Mouse (Mus musculus) intestine, embryonic 14.5 days (tissue): ENCODE data around the gene Cryzl2. TPM values are rescaled to one million over a fixed set of nuclear protein-coding genes. Genes with fewer than 3 reads are reported as not detected.

Experiments
- ATAC-seq: fragments of 200-750 bp; cut with Nextera tagmentation; replicated peaks from 2 replicates; pipeline ENCODE4 v1.8.0; 2017; ENCODE audit warnings: low read depth, moderate number of reproducible peaks, moderate TSS enrichment, moderate library complexity; ENCODE audit not compliant: low FRiP score, low TSS enrichment
- DNase-seq: peaks from one replicate; pipeline ENCODE4 v3.0.0-alpha.2; 2018; ENCODE audit warnings: low spot score
- H3K27ac ChIP-seq: fragments of 300-500 bp; sonication (generic); 2 replicates; pipeline ENCODE4 v1.5.1; 2014; ENCODE audit warnings: low read depth, mild to moderate bottlenecking, control low read depth
- H3K27me3 ChIP-seq: fragments of 300-500 bp; sonication (generic); replicated peaks from 2 replicates; pipeline ENCODE4 v1.6.1; 2014; ENCODE audit warnings: low read length, control low read depth; ENCODE audit not compliant: control insufficient read depth, insufficient read depth
- H3K36me3 ChIP-seq: fragments of 300-500 bp; sonication (generic); 2 replicates; pipeline ENCODE4 v1.6.1; 2014; ENCODE audit warnings: low read length, control low read depth; ENCODE audit not compliant: control insufficient read depth, insufficient read depth
- H3K4me1 ChIP-seq: fragments of 300-500 bp; sonication (generic); replicated peaks from 2 replicates; pipeline ENCODE4 v1.6.1; 2014; ENCODE audit warnings: low read length, control low read depth, mixed read lengths; ENCODE audit not compliant: control insufficient read depth, insufficient read depth
- H3K4me2 ChIP-seq: fragments of 300-500 bp; sonication (generic); 2 replicates; pipeline ENCODE4 v1.6.1; 2014; ENCODE audit warnings: low read length
- H3K4me3 ChIP-seq: fragments of 300-500 bp; sonication (generic); 2 replicates; pipeline ENCODE4 v1.5.1; 2014; ENCODE audit warnings: low read depth, low read length, control low read depth, mixed read lengths
- H3K9ac ChIP-seq: fragments of 300-500 bp; sonication (generic); 2 replicates; pipeline ENCODE4 v1.6.1; 2014; ENCODE audit warnings: mild to moderate bottlenecking, low read length
- H3K9me3 ChIP-seq: fragments of 300-500 bp; sonication (generic); 2 replicates; pipeline ENCODE4 v1.6.1; 2016; ENCODE audit warnings: low read length, control low read depth; ENCODE audit not compliant: control insufficient read depth
- WGBS: fragments of 180-500 bp; shearing (Covaris S2); extraction: QIAGEN DNeasy Blood & Tissue Kit; methylation state at CpG from one replicate; pipeline ENCODE4 v1.1.7; 2014; 5-methylcytosine and 5-hydroxymethylcytosine counted together
- polyA plus RNA-seq: library from polyadenylated mRNA; unstranded; fragments of >200 nt; fragmentation: Nextera tagmentation; extraction: Ambion mirVana; gene quantifications from 2 replicates; pipeline ENCODE4 v1.2.1, GENCODE M21; 2014

The Cryzl2 gene
- polyA plus RNA-seq, 1 experiment from 2014 or later = 14.6 TPM

GRCm38 (mm10) chr1:157417414-157417813 is 41.0 kb upstream of the Cryzl2 start:
- H3K36me3 ChIP-seq = peaks cover 9% of the 10 kb centered on the region; the same call in 1 of the 2 replicates
- no peak for DNase-seq

GRCm38 (mm10) chr1:157417861-157418260 is 40.5 kb upstream of the Cryzl2 start:
- Histone ChIP-seq H3K36me3 (peaks cover 9% of the 10 kb centered on the region; the same call in 1 of the 2 replicates), H3K9ac (no peak overlapping the region), H3K4me2 (no peak overlapping the region), H3K27me3 (no peaks in the 10 kb centered on the region), H3K4me3 (no peak overlapping the region), H3K27ac (no peak overlapping the region), H3K4me1 (no peaks in the 10 kb centered on the region), H3K9me3 (no peaks in the 10 kb centered on the region)
- no peak for ATAC-seq
- 69% methylated on average over 7 of the region's 7 CpGs for WGBS
- no peak for DNase-seq

More at GRCm38 (mm10) chr1:157417414-157417813, 41.0 kb upstream of the Cryzl2 start:
- Histone ChIP-seq H3K27me3 (no peaks in the 10 kb centered on the region), H3K4me2 (no peak overlapping the region), H3K4me3 (no peak overlapping the region), H3K9ac (no peak overlapping the region), H3K27ac (no peak overlapping the region), H3K4me1 (no peaks in the 10 kb centered on the region), H3K9me3 (no peaks in the 10 kb centered on the region)
- 71% methylated on average over 3 of the region's 3 CpGs for WGBS
- no peak for ATAC-seq

GRCm38 (mm10) chr1:157425741-157426427 is 32.5 kb upstream of the Cryzl2 start:
- 45% methylated on average over 8 of the region's 8 CpGs for WGBS
- H3K27ac ChIP-seq = no peak overlapping the region
- no peak overlapping the region for H3K9ac ChIP-seq
- no peaks in the 10 kb centered on the region for H3K36me3 ChIP-seq
- no peaks in the 10 kb centered on the region for H3K4me1 ChIP-seq
- no peak overlapping the region for H3K4me2 ChIP-seq
- no peak for ATAC-seq
- H3K27me3 ChIP-seq = no peaks in the 10 kb centered on the region
- no peak for DNase-seq
- no peak overlapping the region for H3K4me3 ChIP-seq
- no peaks in the 10 kb centered on the region for H3K9me3 ChIP-seq

- Histone ChIP-seq H3K27me3 (no peaks in the 10 kb centered on the region), H3K9ac (no peak overlapping the region), H3K4me2 (no peak overlapping the region), H3K36me3 (no peaks in the 10 kb centered on the region), H3K4me3 (no peak overlapping the region), H3K27ac (no peak overlapping the region), H3K4me1 (no peaks in the 10 kb centered on the region), H3K9me3 (no peaks in the 10 kb centered on the region)
- no peak for DNase-seq
- no peak for ATAC-seq
- WGBS = 75% methylated on average over 1 of the region's 1 CpGs
Measured at GRCm38 (mm10) chr1:157426933-157427332, 31.4 kb upstream of the Cryzl2 start.

- 92% methylated on average over 4 of the region's 4 CpGs for WGBS
- Histone ChIP-seq H3K4me2 (no peak overlapping the region), H3K9me3 (no peaks in the 10 kb centered on the region), H3K36me3 (no peaks in the 10 kb centered on the region), H3K27me3 (no peaks in the 10 kb centered on the region), H3K27ac (no peak overlapping the region), H3K4me1 (no peaks in the 10 kb centered on the region), H3K4me3 (no peak overlapping the region), H3K9ac (no peak overlapping the region)
- no peak for ATAC-seq
- no peak for DNase-seq
Measured at GRCm38 (mm10) chr1:157427604-157428003, 30.8 kb upstream of the Cryzl2 start.

- Histone ChIP-seq H3K27ac (no peak overlapping the region), H3K4me3 (no peak overlapping the region), H3K4me1 (no peaks in the 10 kb centered on the region), H3K9ac (no peak overlapping the region), H3K27me3 (no peaks in the 10 kb centered on the region), H3K9me3 (no peaks in the 10 kb centered on the region), H3K36me3 (no peaks in the 10 kb centered on the region), H3K4me2 (no peak overlapping the region)
- WGBS = 93% methylated on average over 3 of the region's 3 CpGs
- ATAC-seq = no peak
- no peak for DNase-seq
Measured at GRCm38 (mm10) chr1:157428366-157428765, 30.0 kb upstream of the Cryzl2 start.

- 66% methylated on average over 3 of the region's 3 CpGs for WGBS
- Histone ChIP-seq H3K36me3 (no peaks in the 10 kb centered on the region), H3K4me3 (no peak overlapping the region), H3K27ac (no peak overlapping the region), H3K4me1 (no peaks in the 10 kb centered on the region), H3K27me3 (no peaks in the 10 kb centered on the region), H3K9ac (no peak overlapping the region), H3K4me2 (no peak overlapping the region), H3K9me3 (no peaks in the 10 kb centered on the region)
- ATAC-seq (no peak), DNase-seq (no peak)
Measured at GRCm38 (mm10) chr1:157433316-157433715, 25.1 kb upstream of the Cryzl2 start.

GRCm38 (mm10) chr1:157434404-157434803 is 24.0 kb upstream of the Cryzl2 start:
- no peak for DNase-seq
- WGBS = 86% methylated on average over 4 of the region's 4 CpGs

GRCm38 (mm10) chr1:157435926-157436325 is 22.5 kb upstream of the Cryzl2 start:
- 86% methylated on average over 6 of the region's 6 CpGs for WGBS
- H3K4me2 ChIP-seq = no peak overlapping the region
- DNase-seq (no peak), ATAC-seq (no peak)
- no peak overlapping the region for H3K27ac ChIP-seq
- no peaks in the 10 kb centered on the region for H3K4me1 ChIP-seq
- no peaks in the 10 kb centered on the region for H3K9me3 ChIP-seq
- H3K4me3 ChIP-seq = no peak overlapping the region
- H3K27me3 ChIP-seq = no peaks in the 10 kb centered on the region
- no peak overlapping the region for H3K9ac ChIP-seq
- no peaks in the 10 kb centered on the region for H3K36me3 ChIP-seq

More at GRCm38 (mm10) chr1:157434404-157434803, 24.0 kb upstream of the Cryzl2 start:
- no peaks in the 10 kb centered on the region for H3K36me3 ChIP-seq
- no peaks in the 10 kb centered on the region for H3K27me3 ChIP-seq
- ATAC-seq = no peak
- no peak overlapping the region for H3K4me3 ChIP-seq
- no peak overlapping the region for H3K27ac ChIP-seq
- no peaks in the 10 kb centered on the region for H3K9me3 ChIP-seq
- H3K4me1 ChIP-seq = no peaks in the 10 kb centered on the region
- no peak overlapping the region for H3K4me2 ChIP-seq
- H3K9ac ChIP-seq = no peak overlapping the region
